Mouse (Mus musculus): ENCODE measurements around the gene Olfr547. TPM values are rescaled to one million over a fixed set of nuclear protein-coding genes. Genes with fewer than 3 reads are reported as not detected.
"Not testable (repeated sequence)": the region's sequence is repeated elsewhere in the genome, so short reads cannot be mapped to it uniquely, and the experiment has no call there.

The Olfr547 gene
- total RNA-seq (2021) = not detected in 2 replicates
- long read RNA-seq = 0 reads

DNA sequence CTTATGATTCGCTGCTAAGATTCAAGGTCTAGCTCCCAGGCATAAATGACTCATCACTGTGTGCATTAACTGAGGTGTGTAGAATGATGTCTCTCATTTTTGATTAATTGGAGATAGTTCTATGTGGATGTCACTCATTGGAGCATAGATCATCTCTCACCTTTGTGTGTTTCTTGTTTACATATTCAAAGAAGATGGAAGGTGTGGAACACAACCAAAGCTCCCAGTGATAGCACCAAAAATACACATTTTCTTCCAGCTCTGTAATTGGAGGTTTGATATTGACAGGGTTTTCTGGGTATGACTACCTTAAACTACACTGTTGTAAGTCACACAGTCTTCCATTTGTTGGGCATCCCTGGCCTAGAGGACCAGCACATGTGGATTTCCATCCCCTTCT lies at the start of gene Olfr547:
Olfr547 (plus strand) TSS at position 301 of the 400 bp plus-strand sequence.
- DNase-seq = no peak

DNA sequence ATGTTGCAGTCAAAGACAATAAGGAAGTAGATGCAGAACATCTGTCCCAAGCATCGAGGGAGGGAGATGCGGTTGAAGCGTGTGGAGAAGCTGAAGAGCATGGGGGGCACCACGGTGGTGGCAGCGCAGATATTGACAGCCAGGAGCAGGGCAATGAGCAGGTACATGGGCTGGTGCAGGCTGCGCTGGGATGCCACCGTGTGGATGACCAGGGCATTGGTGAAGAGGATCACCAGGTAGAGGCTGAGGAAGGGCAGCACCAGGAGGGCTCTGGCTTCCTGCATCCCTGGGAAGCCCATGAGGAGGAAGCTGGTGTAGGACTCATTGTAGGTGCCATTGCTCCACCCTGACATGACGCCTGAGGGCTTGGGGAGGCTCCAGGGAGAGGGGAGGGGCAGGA lies 49.8 kb upstream of the Olfr547 start:
- not testable (repeated sequence) for DNase-seq

DNA sequence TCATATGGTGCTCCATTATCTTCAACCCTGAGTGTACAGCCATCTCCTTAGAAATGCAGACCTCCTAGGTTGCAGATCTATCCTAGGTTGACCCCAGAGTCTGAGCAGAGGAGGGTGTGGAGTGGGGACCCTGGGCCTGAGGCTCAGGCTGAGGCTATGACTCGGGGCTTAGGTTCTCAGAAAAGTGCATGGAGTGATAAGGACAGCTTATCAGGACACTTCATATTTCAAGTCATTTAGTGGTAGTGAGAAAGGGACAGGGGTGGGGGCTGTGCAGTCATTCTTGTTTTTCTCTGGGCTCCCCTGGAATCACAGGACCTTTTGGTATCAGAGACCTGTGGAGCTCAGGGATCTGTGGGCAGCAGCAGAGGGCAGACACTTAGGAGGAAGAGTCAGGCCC lies 48.4 kb upstream of the Olfr547 start:
- no peak for DNase-seq

DNA sequence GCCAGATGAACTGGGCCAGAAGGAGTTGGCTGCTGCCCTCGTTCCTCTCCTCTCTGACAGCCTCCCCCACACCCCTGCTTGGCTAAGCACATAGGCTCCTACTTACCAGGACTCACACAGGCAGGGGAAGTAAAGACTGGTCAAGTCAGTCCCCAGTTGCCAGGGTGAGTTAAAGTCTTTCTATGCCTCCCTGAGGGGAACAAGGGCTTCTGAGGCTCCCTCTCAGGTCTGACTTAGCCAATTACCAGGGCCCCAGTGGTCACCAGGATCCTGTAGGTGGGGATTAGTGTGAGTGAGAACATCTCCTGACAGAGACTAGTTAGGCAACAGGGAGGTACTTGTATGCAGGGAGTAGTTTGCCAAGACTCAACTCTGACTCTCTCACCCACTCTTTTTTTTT lies 46.4 kb upstream of the Olfr547 start, which contains the start of gene Olfr544:
Olfr544 (minus strand) TSS at position 153 of the 400 bp plus-strand sequence.
- no peak for DNase-seq

DNA sequence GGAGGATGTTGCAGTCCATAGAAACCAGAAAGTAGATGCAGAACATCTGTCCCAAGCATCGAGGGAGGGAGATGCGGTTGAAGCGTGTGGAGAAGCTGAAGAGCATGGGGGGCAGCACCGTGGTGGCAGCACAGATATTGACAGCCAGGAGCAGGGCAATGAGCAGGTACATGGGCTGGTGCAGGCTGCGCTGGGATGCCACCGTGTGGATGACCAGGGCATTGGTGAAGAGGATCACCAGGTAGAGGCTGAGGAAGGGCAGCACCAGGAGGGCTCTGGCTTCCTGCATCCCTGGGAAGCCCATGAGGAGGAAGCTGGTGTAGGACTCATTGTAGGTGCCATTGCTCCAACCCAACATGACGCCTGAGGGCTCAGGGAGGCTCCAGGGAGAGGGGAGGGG lies 40.1 kb upstream of the Olfr547 start:
- not testable (repeated sequence) for DNase-seq

DNA sequence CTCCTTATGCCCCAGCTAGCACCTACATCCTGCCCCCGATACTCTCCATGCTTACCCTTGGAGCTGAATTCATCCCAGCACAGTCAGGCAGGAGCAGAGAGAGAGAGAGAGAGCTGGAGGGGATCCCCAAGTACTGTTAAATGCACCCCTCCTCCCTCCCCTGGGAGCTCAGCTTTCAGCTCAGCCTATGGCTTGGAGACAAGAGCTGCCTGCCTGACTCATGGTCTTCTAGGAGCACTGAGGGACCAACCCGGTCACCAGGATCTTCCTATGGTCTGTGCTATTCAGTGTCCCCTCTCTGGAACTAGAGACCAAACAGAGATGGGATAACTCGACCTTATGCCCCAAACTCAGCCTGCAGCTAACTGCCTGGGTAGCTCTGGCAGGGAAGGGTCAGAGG lies 35.1 kb upstream of the Olfr547 start, which contains the start of gene Olfr545:
Olfr545 (minus strand) TSS at position 101 of the 400 bp plus-strand sequence.
- DNase-seq = no peak

DNA sequence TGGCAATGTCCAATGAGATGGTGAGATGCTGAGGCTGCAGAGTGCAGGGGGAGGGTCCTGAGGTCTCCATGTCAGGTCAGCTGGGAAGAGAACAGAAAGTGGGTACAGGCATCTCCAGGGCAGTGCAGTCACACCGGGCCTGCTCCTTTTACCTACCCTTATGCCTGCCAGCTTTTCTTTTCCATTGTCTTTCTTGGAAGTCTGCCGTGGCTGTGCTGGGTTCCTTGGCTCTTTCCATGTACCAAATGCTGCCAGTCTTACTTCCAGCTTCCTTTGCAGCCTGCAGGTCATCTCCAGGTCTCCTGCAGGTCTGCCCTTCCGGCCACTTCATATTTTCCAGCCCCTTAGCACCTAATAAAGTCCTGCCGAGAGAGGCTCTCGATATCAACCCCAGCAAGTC lies 32.6 kb upstream of the Olfr547 start:
- no peak for DNase-seq

DNA sequence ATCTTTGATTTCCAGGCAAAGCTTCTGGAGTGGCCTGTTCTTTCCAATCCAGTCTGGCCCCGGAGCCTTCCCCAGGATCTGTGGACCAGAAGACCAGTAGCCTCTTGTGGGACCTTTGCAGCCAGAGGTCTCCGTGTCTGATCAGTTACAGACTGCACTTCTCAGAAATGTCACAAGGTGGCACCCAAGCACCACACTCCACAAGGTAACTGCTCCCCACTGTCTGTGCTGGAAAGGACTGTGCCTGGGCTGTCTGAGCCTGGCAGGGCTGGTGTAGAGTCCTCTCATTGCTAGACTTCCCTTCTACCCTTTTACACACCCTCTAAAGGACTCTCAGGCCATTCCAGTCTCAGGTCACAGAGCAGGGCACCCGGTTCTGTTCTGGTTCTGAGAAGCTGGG lies 27.7 kb upstream of the Olfr547 start:
- peak; percentile 65 for DNase-seq

DNA sequence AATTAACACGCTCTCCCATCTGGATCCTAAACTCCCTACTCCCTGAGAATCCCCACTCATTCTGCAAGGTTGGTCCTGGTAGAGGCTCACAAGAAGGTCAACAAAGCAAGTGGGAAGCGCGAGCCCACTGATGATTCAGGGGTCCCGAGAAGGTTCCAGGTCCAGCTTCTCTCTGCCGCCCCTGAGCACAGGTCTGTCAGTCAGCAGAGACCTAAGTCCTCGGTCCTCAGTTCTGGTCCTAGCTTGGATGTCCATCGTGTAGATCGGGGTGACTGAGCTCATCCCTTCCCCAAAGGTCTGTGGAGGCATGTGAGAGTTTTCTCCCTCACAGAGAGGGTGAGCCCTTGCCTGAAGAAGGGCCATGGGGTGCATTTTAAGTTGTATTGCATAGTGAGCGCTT lies 26.5 kb upstream of the Olfr547 start:
- no peak for DNase-seq

DNA sequence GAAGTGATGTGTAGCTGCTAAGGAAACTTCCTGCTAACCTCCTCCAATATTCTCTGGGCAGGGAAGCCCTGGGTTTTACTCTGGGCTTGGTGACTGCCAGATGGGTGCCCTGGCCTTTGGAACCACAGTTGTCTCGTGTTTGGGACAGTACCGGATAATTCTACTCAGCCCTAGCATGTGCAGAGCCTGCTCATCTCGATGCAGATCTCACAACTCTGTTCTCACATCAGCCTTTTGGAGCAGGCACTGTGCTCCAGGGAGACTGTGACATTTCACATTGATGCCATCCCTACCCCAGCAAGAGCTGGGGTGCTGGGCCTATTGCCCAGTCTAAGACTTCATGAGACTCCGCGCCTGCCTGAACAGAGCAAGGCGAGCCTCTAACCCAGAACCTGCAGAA lies 25.9 kb upstream of the Olfr547 start:
- DNase-seq = no peak

DNA sequence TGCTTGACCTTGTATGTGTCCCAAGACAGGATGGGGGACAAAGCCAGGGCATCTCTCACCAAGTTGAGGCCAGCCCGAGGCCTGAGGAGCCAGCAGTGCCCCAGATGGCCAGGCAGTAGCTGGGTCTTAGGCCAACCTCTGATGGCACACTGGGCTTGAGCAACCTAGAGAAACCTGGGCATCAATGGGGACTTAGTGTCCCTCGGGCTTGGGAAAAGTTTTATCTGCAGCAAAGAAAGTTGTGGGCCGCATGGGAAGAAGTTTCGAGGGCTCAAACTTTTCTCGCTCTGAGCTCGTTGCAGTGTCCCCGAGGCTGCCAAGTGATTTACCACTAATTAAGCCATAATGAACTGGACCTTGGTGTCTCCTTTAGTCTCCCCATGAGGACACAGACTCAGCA lies 24.8 kb upstream of the Olfr547 start:
- no peak for DNase-seq

DNA sequence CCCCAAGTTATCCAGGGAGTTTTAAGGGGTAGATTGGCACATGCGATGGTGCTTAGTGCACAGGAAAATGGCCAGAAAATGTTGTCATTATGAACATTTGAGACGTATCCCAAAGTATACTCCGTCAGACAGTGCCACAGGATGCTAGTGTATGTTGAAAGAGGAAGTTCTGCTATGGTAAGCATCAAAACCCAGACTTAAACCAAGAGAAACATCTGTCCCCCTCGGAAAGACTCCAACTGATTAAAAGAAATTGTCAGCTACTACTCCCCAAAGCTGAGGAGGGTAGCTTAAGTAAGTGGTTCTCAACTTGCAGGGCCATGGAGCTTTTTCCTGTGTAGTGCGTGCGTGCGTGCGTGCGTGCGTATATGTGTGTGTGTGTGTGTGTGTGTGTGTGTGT lies 22.6 kb upstream of the Olfr547 start:
- no peak for DNase-seq

DNA sequence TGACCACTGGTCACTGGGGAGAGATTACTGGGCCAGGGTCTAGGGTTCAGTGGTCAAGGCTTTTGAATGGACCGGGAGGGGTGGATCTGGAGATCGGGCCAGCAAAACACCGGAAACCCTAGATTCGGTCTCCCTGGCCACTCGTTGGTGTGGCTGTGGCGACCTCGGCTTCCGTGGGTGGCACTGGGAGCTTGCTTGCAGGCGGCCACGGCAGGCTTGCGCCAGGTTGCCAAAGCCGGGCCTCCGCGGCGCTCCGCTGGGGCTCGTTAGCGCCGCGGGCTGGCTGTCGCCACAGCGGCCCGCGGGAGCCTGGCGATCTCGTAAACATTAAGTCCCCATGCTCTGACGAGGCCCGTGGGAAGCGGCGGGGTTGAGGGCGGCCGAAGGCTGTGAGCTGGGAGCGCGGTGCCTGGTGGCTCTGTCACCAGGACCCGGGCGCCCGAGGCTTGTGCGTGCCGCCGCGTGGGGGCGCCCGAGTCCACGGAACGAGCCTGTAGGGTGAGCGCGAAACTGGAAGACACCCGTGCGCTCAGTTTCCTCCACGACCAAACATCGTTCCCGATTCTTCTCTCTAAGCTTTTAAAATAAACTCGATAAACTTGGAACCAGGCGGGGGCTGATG lies 21.6 kb upstream of the Olfr547 start:
- DNase-seq = peak; percentile 95

DNA sequence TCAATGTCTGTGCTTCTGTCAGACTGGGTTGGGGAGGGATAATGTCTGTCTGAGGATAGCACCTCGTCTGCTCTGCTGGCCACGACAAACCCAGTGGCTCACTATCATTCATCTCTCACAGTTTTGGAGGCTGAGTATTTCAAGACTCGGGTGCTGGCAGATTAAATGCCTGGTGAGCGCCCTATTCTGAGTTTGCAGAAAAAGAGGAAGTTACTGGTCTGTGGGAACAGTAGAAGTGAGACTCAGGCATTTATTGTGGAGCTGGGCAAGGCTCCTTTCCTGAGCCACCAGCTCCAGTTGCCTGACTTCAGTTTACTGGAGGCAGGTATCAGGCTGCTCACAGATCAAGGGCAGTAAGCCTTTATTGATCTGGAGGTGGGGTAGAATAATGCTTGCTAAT lies 20.4 kb upstream of the Olfr547 start:
- DNase-seq = no peak

DNA sequence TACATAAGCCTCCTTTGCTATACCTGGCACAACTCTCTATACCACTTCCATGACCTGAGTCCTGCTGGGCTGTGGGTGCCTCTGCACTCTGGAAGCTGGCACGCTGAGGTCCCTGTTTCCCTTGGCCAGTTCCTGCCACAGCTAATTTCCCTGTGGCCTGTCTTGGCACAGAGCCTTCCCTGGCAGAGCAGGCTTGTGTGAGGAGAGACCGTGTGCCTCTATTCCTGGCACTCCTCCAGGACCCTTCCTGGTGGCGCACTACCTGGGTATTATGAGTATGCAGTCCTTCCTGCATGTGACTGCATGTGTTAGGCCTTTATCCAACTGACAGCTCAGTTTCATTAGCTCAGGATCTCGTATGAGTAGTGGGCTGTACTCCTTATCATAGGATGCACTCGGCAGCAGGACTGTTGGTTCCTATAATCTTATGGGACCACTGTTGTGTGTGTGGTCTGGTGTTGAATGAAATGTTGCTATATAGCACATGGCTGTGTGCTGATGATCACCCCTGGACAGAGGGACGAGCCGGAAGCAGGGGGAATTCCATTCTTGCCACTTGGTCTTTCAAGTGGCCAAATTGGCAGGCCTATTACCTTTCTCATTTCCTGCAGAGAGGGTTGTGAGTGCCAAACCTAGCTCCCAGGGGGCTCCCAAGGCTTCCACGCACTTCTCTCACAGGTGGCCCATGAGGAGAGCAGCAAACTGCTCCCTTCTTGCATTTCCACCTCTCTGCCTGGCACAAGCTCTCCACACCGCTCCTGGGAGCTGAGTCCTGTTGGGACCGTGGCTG lies 18.1 kb upstream of the Olfr547 start:
- DNase-seq = peak; percentile 42

DNA sequence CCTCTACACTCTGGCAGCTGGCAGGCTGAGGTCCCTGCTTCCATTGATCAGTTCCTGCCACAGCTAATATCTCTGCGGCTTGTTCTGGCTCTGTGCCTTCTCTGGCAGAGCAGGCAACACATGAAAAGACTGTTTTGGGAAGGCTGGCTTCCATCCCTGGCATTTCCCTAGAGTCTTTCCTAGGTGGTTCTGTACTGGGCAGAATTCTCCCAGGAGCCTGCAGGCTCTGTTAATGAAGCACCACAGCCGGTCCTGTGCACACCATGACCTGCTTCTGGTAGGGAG lies 17.6 kb upstream of the Olfr547 start:
- peak; percentile 27 for DNase-seq

DNA sequence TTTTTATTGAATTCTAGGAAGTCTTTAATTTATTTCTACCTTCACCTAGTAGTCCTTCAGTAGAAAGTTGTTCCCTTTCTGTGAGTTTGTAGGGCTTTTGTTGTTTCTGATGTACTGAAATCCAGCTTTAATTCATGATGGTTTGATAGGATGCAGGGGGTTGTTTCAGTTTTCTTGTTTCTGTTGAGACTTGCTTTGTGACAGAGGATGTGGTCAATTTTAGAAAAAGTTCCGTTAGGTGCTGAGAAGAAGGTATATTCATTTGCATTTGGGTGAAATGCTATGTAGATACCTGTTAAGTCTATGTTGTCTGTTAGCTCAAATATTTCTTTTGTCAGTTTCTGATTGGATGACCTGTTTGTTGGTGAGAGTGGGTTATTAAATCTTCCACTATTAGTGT lies 5.5 kb upstream of the Olfr547 start:
- DNase-seq = no peak

DNA sequence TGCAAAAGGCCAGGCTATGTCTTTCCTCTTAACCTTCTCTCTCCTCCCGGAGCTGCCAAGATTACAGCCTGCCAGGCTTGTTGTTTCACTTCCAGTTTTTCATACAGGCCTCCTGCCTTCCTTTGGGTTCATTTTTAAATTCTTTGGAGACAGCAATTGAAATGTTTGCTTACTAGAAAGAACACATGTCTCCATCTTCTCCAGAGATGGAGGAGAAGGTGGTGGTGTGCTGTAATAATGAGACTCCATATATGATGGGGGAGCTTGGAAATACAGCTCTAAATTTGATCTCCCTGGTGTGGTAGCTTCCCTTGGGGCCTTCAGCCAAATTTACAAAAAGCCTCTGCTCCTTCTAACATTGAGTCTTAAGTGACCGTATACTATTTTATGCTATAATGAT lies 6.0 kb downstream of the Olfr547 start, which contains the start of gene Olfr548-ps1:
Olfr548-ps1 (plus strand) TSS at position 301 of the 400 bp plus-strand sequence.
- DNase-seq = no peak

DNA sequence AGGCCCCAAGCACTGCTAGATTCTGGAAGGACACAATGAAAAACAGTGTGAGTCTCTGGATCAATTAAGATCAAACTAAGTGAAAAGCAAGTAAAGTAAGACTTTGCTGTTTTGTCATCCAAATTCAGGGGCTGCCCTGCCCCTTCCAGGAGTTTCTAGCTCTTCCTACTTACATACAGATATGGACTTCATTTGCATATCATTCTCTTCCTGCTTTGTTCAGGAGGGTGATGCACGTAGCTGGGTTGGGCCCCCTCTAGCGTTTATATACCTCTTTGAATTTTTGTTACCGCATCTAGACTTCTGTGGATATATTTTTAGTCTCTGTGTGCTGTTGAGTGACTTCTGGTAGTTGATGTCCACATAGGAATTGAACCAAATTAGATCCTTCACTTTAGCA lies 6.7 kb downstream of the Olfr547 start:
- DNase-seq = no peak

DNA sequence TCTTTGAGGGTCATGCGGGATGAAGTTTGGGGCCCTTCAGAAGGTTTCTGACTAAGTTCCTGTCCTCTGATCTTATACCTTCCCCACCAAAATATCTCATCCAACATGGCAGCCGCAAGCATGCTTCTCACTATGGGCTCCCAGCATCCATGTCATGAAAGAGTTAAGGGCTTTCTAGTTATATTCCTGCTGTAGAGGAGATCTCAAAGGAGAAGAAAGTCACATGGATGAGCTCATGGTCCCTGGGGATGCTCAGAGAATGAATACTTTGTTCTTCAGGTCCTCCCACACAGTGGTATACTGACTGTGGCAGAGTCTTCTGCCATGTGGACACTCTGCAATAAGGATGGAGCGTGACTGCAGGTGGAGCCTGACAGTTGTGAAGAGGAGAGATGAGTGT lies 15.0 kb downstream of the Olfr547 start, which contains the start of gene Olfr549:
Olfr549 (plus strand) TSS at position 301 of the 400 bp plus-strand sequence.
- no peak for DNase-seq

DNA sequence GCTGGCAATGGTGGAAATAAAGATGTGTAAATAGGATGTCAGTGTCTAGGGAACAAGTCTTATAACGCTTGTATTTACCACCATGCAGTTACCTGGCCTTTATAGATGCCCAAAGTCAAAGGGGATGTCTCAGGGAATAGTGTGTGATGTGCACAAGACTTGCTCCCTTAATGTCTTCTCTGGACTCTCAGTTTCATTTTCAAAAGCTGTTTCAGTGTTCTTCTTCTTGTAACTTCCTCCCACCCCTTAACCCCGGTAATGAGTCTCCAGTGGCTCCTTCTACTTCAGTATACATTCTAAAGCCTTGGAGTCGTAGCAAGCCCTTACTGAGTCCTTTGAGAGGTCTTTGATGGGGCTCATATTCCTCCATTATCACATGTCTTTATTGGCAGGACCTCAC lies 18.7 kb downstream of the Olfr547 start:
- DNase-seq = no peak

DNA sequence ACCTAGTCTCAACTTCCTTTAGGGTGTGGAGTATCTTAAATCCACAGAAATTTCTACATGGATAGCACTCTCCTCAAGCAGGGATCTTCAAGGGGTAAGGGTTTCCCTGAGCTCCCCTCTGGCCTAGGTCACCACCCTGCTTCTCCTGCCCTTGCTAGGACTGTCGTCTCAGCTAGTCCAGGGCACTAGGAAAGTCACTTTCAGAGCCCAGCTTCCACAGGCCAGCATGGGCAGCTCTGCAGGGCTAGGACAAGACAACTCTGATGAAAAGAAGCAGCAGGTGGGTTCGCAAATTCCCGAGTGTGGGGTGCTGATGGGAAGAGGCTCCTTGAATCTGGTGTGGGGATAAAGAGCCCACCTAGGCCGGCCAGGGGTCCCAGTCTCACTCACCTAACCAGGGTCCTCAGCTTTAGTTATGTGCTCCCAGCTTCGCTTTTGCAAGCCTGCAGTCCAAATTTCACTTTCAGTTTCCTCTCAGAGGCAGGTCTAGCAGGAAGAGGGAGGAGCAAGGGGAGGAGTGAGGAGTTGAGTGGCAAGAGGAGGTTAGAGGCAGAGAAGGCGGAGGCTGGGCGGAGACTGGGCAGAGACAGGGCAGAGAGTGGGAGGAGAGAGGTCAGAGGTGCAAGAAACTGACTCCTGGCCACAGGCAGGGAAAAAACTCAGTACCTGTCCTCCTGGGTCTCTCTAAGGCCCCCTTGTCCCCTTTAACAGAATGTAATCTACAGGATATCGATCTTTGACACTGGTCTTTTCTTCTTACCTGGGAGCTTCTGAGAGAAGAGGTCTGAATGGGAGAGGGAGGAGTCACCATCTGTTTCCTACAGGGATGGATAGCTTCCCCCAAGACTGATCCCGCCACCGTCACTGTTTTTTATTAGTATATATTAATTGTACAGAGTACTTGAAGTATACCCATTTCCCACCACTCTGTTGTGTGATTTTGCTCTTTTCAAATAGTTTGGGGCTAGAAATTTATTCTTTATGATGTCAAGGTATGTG lies 30.7 kb downstream of the Olfr547 start, which contains the start of gene Trim21:
Trim21 (minus strand) TSS at position 488 of the 999 bp plus-strand sequence.
- peak; percentile 85 for DNase-seq

Data from adrenal gland, postnatal 25 days (tissue).